Mouse (Mus musculus): ENCODE results near the gene Ptprn2.

The Ptprn2 gene

GRCm38 (mm10) chr12:117149176-117149575 is 663.7 kb downstream of the Ptprn2 start:
- DNase-seq (ENCODE audit: low spot score) = no peak

- DNase-seq (ENCODE audit: low spot score) = no peak
These were observed 665.3 kb downstream of the Ptprn2 start for GRCm38 (mm10) chr12:117150611-117151395.

GRCm38 (mm10) chr12:117151611-117152010 is 666.1 kb downstream of the Ptprn2 start:
- DNase-seq (ENCODE audit: low spot score) = no peak

- no peak for DNase-seq (ENCODE audit: low spot score)
These were observed 667.0 kb downstream of the Ptprn2 start for GRCm38 (mm10) chr12:117152366-117153165.

GRCm38 (mm10) chr12:117153166-117153480 is 667.6 kb downstream of the Ptprn2 start:
- DNase-seq (ENCODE audit: low spot score) = no peak

GRCm38 (mm10) chr12:117153671-117154355 is 668.3 kb downstream of the Ptprn2 start:
- DNase-seq (ENCODE audit: low spot score) = no peak

GRCm38 (mm10) chr12:117154356-117155243 is 669.1 kb downstream of the Ptprn2 start:
- no peak for DNase-seq (ENCODE audit: low spot score)

GRCm38 (mm10) chr12:117155307-117156220 is 670.0 kb downstream of the Ptprn2 start:
- DNase-seq (ENCODE audit: low spot score) = no peak

GRCm38 (mm10) chr12:117156256-117156655 is 670.7 kb downstream of the Ptprn2 start:
- no peak for DNase-seq (ENCODE audit: low spot score)

GRCm38 (mm10) chr12:117156786-117157185 is 671.3 kb downstream of the Ptprn2 start:
- no peak for DNase-seq (ENCODE audit: low spot score)

GRCm38 (mm10) chr12:117157249-117157648 is 671.7 kb downstream of the Ptprn2 start:
- no peak for DNase-seq (ENCODE audit: low spot score)

- no peak for DNase-seq (ENCODE audit: low spot score)
These were observed 672.3 kb downstream of the Ptprn2 start for GRCm38 (mm10) chr12:117157660-117158386.

GRCm38 (mm10) chr12:117158950-117159668 is 673.6 kb downstream of the Ptprn2 start:
- no peak for DNase-seq (ENCODE audit: low spot score)

- DNase-seq (ENCODE audit: low spot score) = no peak
These were observed 674.2 kb downstream of the Ptprn2 start for GRCm38 (mm10) chr12:117159669-117160210.

- DNase-seq (ENCODE audit: low spot score) = no peak
These were observed 674.8 kb downstream of the Ptprn2 start for GRCm38 (mm10) chr12:117160211-117160891.

- DNase-seq (ENCODE audit: low spot score) = no peak
These were observed 676.7 kb downstream of the Ptprn2 start for GRCm38 (mm10) chr12:117162180-117162579.

- no peak for DNase-seq (ENCODE audit: low spot score)
These were observed 678.3 kb downstream of the Ptprn2 start for GRCm38 (mm10) chr12:117163789-117164188.

- DNase-seq (ENCODE audit: low spot score) = no peak
These were observed 680.7 kb downstream of the Ptprn2 start for GRCm38 (mm10) chr12:117166266-117166665.
